Mouse (Mus musculus): ENCODE measurements at regions not wholly inside any gene's neighbourhood (a gene's known extent, or its start where the extent isn't known, plus 50 kb on each side); places are given as distances from the start of the nearest gene placed in this dataset.

DNA sequence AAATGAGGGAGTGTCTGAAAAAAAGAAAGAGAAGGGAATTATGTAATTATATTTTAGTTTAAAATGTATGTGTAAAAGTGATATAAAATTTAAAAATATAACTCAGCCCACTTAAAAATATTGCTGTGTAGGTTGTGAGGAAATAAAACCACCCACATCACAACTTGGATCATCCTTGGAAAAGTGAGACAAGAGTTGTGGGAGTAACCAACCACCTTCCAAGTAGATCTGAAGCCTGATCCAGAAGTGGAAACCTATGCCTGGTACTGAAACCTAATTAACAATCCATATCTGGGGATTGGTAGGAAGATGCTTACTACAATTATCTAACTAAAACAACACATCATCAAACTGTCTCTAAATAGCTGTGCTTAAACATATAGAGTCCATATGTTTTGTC lies 743.1 kb downstream of the Stim2 start:
- DNase-seq = no peak

DNA sequence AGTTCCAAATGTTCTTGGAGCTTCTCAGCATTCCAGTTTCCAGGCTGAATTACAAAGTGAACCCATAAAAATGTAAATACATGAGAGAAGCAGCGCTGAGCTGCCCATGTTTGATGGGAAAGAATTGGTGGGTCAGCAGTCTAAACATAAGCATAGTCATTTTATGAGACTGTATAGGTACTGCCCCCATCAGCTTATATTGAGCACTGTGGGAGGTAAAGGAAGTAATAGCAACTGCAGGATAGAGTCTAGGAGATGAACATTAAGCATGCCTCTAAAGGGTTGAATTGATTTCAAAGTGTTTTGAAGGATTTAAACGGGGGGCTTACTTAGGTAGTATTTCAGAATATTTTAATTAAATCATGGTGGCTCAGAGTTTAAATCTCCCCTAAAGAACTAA lies 748.7 kb downstream of the Stim2 start:
- no peak for DNase-seq

DNA sequence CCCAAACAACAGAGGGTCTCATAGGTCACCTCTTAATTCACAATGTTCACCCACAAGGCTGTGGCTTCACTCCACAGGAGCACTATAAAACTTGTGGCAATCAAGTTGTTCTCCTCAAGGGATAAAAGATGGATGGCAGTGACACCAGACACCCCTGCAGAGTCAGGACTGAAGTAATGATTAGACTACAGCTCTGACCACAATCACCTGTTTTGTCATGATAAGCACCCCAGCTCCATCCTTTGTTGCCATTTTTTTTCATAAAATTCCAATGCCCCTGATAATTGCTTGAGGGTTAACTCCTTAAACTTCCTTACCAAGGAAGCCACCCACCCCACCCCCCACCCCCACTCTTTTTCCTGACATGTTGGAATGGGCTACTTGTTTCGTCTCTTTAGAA lies 755.1 kb downstream of the Stim2 start:
- DNase-seq = no peak

DNA sequence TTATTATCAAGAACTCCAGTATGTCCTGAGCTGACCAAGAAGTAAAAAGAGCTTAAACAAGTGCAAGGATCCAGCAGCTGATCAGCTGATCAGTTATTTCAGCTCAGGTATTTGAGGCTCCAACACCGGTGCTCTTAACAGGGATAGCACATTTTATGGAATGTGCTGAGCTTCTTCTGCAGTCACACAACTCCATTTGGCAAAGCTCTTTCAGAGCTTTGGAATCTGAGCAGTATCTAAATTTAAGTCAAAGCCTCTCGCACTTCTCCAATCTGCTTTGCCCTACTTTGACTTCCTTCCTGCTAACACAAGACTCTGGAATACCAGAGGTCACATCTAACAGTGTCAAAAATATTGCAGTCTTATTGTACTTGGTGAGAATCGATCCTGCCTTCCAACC lies 761.4 kb downstream of the Stim2 start:
- DNase-seq = no peak

DNA sequence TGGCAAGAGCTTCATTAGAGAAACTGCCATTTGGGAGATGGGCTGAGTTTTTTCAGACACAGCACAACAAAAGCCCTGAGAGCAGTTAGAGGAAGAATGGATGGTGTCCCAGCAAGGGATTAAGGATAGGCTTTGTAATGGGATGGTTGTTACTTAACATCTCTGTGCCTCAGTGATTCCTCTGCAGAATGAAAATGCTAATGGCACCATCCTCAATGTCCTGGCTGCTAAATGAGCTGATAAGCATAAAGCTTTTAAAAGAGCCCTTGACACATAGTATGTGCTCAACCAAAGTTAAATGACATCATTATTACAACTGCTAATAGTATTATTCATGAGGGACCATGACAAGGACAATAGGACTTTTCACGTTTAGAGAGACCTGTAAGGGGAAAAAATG lies 764.7 kb downstream of the Stim2 start:
- DNase-seq = no peak

DNA sequence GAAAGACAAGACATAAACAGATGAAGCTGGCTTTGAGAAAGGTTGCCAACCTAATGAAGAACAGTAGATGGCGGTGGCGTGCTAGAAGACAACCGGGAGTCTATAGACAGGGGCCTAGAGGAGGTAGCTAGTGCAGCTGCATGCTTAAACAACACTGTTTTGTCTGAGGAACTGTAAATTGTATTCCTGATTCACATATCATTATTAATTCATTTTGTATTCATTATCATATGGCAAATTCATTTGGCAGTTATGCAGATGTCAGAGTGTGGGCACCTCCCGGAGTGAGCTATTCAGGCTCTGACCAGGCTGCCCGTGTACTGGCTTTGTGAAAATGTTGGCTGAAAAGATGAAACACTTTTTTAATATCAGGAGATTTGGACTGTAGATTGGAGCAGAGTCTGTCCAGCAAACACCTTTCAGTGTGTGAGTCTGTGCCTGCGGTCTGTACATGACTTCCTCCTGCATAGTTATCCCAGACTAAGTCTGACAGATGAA lies 798.7 kb downstream of the Stim2 start:
- peak in 1 of 2 experiments; percentile 8 for DNase-seq

DNA sequence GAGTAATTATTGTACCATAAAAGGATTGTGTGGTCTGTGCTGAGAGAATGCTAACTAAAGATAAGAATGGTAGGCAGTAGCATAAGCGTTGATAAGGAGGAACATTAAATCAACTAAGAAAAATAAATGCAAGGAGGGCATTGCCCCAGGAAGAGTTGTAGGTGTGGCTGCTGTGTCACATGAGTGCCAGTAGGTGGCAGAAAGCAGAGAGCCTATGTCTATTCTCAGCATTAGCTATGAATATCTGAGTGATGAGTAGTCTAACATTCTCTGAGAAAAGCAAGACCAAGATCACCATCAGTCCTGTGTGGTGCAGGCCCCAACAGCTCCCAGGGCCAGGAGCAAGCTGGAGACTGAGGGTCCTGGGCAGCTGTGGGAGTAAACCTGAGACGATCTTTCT lies 828.8 kb downstream of the Stim2 start:
- no peak for DNase-seq

Measured in lung, postnatal 4 days (tissue).